Mouse (Mus musculus): ENCODE data around the gene Wwox. TPM values are rescaled to one million over a fixed set of nuclear protein-coding genes. Genes with fewer than 3 reads are reported as not detected.

Gene Wwox
- polyA plus RNA-seq, 1 experiment from 2014 or later: 13.8 TPM

- no peaks in the 10 kb centered on the region for H3K4me1 ChIP-seq (ENCODE audit: control insufficient read depth, insufficient read depth, low read length)
- ATAC-seq (ENCODE audit: low read depth): no peak
- no peak overlapping the region for H3K4me2 ChIP-seq (ENCODE audit: low read depth, low read length)
- H3K4me3 ChIP-seq (ENCODE audit: low read depth, low read length): no peak overlapping the region
- no peak overlapping the region for H3K9ac ChIP-seq (replicated peaks; ENCODE audit: low read depth, low read length)
- no peaks in the 10 kb centered on the region for H3K9me3 ChIP-seq (ENCODE audit: control insufficient read depth, low read length)
- no peaks in the 10 kb centered on the region for H3K27me3 ChIP-seq (ENCODE audit: control insufficient read depth, insufficient read depth, low read length)
- WGBS: 49% methylated on average over 7 of the region's 7 CpGs
- no peak overlapping the region for H3K27ac ChIP-seq (ENCODE audit: low read depth, low read length)
- no peaks in the 10 kb centered on the region for H3K36me3 ChIP-seq (ENCODE audit: control insufficient read depth, insufficient read depth, low read length)
Observed at GRCm38 (mm10) chr8:115078296-115078695, 638.8 kb downstream of the Wwox start.

GRCm38 (mm10) chr8:115081302-115082207 is 642.1 kb downstream of the Wwox start:
- WGBS: 66% methylated on average over 7 of the region's 7 CpGs
- H3K27ac ChIP-seq (ENCODE audit: low read depth, low read length): no peak overlapping the region
- H3K27me3 ChIP-seq (ENCODE audit: control insufficient read depth, insufficient read depth, low read length): no peaks in the 10 kb centered on the region
- no peaks in the 10 kb centered on the region for H3K9me3 ChIP-seq (ENCODE audit: control insufficient read depth, low read length)
- H3K4me2 ChIP-seq (ENCODE audit: low read depth, low read length): no peak overlapping the region
- H3K36me3 ChIP-seq (ENCODE audit: control insufficient read depth, insufficient read depth, low read length): no peaks in the 10 kb centered on the region
- H3K9ac ChIP-seq (replicated peaks; ENCODE audit: low read depth, low read length): no peak overlapping the region
- no peak for ATAC-seq (ENCODE audit: low read depth)
- no peak overlapping the region for H3K4me3 ChIP-seq (ENCODE audit: low read depth, low read length)
- H3K4me1 ChIP-seq (ENCODE audit: control insufficient read depth, insufficient read depth, low read length): no peaks in the 10 kb centered on the region

- Histone ChIP-seq H3K4me1 (ENCODE audit: control insufficient read depth, insufficient read depth, low read length) (no peaks in the 10 kb centered on the region), H3K27ac (ENCODE audit: low read depth, low read length) (no peak overlapping the region), H3K4me2 (ENCODE audit: low read depth, low read length) (no peak overlapping the region), H3K36me3 (ENCODE audit: control insufficient read depth, insufficient read depth, low read length) (no peaks in the 10 kb centered on the region), H3K9ac (replicated peaks; ENCODE audit: low read depth, low read length) (no peak overlapping the region), H3K9me3 (ENCODE audit: control insufficient read depth, low read length) (no peaks in the 10 kb centered on the region), H3K27me3 (ENCODE audit: control insufficient read depth, insufficient read depth, low read length) (no peaks in the 10 kb centered on the region), H3K4me3 (ENCODE audit: low read depth, low read length) (no peak overlapping the region)
- ATAC-seq (ENCODE audit: low read depth): no peak
Observed at GRCm38 (mm10) chr8:115088162-115088561, 648.7 kb downstream of the Wwox start.

DNA sequence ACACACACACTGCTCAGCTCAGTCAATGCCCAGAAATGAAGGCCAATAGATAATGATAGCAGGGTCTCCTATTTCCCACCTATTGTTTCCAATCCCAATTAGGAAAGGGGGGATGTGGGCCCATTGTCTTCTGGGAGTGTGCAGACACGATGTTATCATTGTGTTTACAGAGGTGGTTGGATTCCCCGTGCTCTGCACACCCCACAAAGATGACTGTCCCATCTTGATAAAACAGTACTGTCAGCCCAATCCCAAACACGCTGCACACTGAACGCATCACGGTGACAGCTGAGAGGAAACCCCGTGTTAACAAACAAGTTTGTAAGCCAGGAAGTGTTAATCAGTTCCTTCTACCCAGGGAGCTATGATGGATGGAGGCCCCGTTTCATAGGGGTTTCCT is 650.3 kb downstream of the Wwox start:
- 79% methylated on average over 7 of the region's 7 CpGs for WGBS
- no peaks in the 10 kb centered on the region for H3K9me3 ChIP-seq (ENCODE audit: control insufficient read depth, low read length)
- H3K27ac ChIP-seq (ENCODE audit: low read depth, low read length): no peak overlapping the region
- no peak overlapping the region for H3K4me2 ChIP-seq (ENCODE audit: low read depth, low read length)
- H3K36me3 ChIP-seq (ENCODE audit: control insufficient read depth, insufficient read depth, low read length): no peaks in the 10 kb centered on the region
- no peaks in the 10 kb centered on the region for H3K27me3 ChIP-seq (ENCODE audit: control insufficient read depth, insufficient read depth, low read length)
- no peaks in the 10 kb centered on the region for H3K4me1 ChIP-seq (ENCODE audit: control insufficient read depth, insufficient read depth, low read length)
- H3K9ac ChIP-seq (replicated peaks; ENCODE audit: low read depth, low read length): no peak overlapping the region
- no peak overlapping the region for H3K4me3 ChIP-seq (ENCODE audit: low read depth, low read length)
- ATAC-seq (ENCODE audit: low read depth): no peak

DNA sequence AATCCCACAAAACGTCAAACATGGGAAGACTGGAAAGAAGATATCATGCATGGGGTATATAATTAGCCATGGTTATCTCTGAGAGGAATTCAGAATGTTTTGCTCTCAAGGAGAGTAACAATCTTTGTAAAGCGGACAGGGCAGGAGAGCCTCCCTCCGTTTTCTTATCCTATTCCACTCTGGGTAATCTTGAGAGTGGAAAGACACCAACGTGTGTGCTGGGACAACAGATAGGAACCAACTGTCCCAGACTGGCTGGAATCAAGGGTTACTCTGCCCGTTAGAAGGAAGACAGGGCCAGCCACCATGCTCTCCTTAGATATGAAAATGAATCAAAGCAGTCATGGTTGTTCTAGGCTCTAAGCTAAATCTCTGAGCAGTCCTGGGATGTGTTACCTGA is 650.7 kb downstream of the Wwox start:
- H3K4me3 ChIP-seq (ENCODE audit: low read depth, low read length): no peak overlapping the region
- H3K27me3 ChIP-seq (ENCODE audit: control insufficient read depth, insufficient read depth, low read length): no peaks in the 10 kb centered on the region
- no peak for ATAC-seq (ENCODE audit: low read depth)
- H3K4me1 ChIP-seq (ENCODE audit: control insufficient read depth, insufficient read depth, low read length): no peaks in the 10 kb centered on the region
- H3K27ac ChIP-seq (ENCODE audit: low read depth, low read length): no peak overlapping the region
- H3K9me3 ChIP-seq (ENCODE audit: control insufficient read depth, low read length): no peaks in the 10 kb centered on the region
- 88% methylated on average over 5 of the region's 5 CpGs for WGBS
- H3K4me2 ChIP-seq (ENCODE audit: low read depth, low read length): no peak overlapping the region
- H3K36me3 ChIP-seq (ENCODE audit: control insufficient read depth, insufficient read depth, low read length): no peaks in the 10 kb centered on the region
- no peak overlapping the region for H3K9ac ChIP-seq (replicated peaks; ENCODE audit: low read depth, low read length)

DNA sequence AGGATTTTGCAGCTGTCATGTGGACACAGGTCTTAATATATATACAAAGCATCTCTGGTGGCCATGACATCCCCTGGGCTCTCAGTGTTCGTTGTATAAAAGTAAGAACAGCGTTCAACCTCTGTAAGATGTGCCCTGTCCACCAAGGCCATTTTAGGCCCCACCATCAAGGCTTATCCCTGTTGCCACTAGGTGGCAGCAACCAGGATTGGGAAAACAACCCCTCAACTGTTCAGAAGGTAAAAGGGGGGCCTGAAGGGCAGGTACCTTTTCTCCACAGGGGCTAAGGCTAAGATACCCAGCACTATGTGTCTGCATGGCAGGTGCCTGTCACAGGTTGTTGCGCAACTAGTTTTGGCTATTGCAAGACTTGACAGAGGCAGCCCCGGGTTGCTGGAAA is 656.1 kb downstream of the Wwox start:
- Histone ChIP-seq H3K4me2 (ENCODE audit: low read depth, low read length) (no peak overlapping the region), H3K27ac (ENCODE audit: low read depth, low read length) (no peak overlapping the region), H3K9ac (replicated peaks; ENCODE audit: low read depth, low read length) (no peak overlapping the region), H3K9me3 (ENCODE audit: control insufficient read depth, low read length) (no peaks in the 10 kb centered on the region), H3K4me3 (ENCODE audit: low read depth, low read length) (no peak overlapping the region), H3K4me1 (ENCODE audit: control insufficient read depth, insufficient read depth, low read length) (no peaks in the 10 kb centered on the region), H3K36me3 (ENCODE audit: control insufficient read depth, insufficient read depth, low read length) (no peaks in the 10 kb centered on the region), H3K27me3 (ENCODE audit: control insufficient read depth, insufficient read depth, low read length) (no peaks in the 10 kb centered on the region)
- 84% methylated on average over 4 of the region's 4 CpGs for WGBS
- no peak for ATAC-seq (ENCODE audit: low read depth)

DNA sequence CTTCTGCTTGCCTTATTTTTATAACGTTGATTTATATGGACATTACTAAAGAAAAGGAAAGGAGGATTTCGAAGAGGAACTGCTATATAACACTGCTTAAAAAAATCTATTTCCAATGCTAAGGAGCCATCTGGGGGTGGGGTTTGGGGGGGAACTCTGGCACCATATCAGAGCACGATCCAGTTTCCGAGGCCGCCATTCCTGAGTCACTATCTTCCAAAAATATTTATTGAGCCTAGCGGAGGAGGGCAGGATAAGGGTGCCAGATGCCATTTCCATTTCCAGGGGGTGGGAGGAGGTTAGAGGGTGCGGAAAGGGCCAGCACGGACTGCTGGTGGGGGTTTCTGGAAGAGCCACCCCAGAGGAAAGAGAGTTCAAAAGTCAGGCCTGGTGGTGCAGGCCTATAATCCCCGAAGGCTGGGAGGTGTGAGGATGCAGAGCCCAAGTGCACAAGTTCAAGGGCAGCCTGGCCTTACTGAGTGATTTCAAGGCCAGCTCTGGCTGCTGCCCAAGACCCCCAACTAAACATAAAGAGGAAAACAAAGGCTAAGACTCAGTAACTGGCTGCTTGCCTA is 658.6 kb downstream of the Wwox start:
- H3K4me2 ChIP-seq (ENCODE audit: low read depth, low read length): no peak overlapping the region
- no peaks in the 10 kb centered on the region for H3K4me1 ChIP-seq (ENCODE audit: control insufficient read depth, insufficient read depth, low read length)
- H3K4me3 ChIP-seq (ENCODE audit: low read depth, low read length): no peak overlapping the region
- no peak overlapping the region for H3K9ac ChIP-seq (replicated peaks; ENCODE audit: low read depth, low read length)
- no peaks in the 10 kb centered on the region for H3K9me3 ChIP-seq (ENCODE audit: control insufficient read depth, low read length)
- H3K36me3 ChIP-seq (ENCODE audit: control insufficient read depth, insufficient read depth, low read length): no peaks in the 10 kb centered on the region
- H3K27me3 ChIP-seq (ENCODE audit: control insufficient read depth, insufficient read depth, low read length): no peaks in the 10 kb centered on the region
- no peak for ATAC-seq (ENCODE audit: low read depth)
- 74% methylated on average over 9 of the region's 9 CpGs for WGBS
- H3K27ac ChIP-seq (ENCODE audit: low read depth, low read length): no peak overlapping the region

DNA sequence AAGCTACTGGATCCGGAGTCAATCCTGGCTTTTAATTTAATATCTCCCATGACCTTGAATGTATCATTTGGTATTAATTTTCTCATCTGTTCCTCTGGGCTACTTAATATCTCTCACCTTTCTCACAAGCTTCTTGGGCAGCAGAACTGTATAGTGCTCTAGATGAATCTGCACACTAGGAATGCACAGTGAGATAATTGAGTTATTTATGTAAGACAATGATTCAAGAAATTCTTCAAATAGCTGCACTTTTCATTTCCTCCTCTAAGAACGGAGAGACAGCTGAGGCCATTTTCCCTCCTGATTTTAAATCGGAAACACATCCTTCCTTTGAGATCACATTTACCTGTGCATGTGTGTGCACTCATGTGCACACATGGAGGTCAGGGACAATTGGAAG is 669.9 kb downstream of the Wwox start:
- no peak overlapping the region for H3K4me3 ChIP-seq (ENCODE audit: low read depth, low read length)
- H3K27ac ChIP-seq (ENCODE audit: low read depth, low read length): no peak overlapping the region
- H3K4me1 ChIP-seq (ENCODE audit: control insufficient read depth, insufficient read depth, low read length): peaks cover 4% of the 10 kb centered on the region; the same call in 1 of the 2 replicates
- H3K9ac ChIP-seq (replicated peaks; ENCODE audit: low read depth, low read length): no peak overlapping the region
- no peaks in the 10 kb centered on the region for H3K27me3 ChIP-seq (ENCODE audit: control insufficient read depth, insufficient read depth, low read length)
- no peaks in the 10 kb centered on the region for H3K9me3 ChIP-seq (ENCODE audit: control insufficient read depth, low read length)
- ATAC-seq (ENCODE audit: low read depth): no peak
- no peaks in the 10 kb centered on the region for H3K36me3 ChIP-seq (ENCODE audit: control insufficient read depth, insufficient read depth, low read length)
- 72% methylated on average over 3 of the region's 3 CpGs for WGBS
- H3K4me2 ChIP-seq (ENCODE audit: low read depth, low read length): no peak overlapping the region

GRCm38 (mm10) chr8:115110423-115110822 is 671.0 kb downstream of the Wwox start:
- peaks cover 9% of the 10 kb centered on the region; the same call in 1 of the 2 replicates for H3K4me1 ChIP-seq (ENCODE audit: control insufficient read depth, insufficient read depth, low read length)
- no peaks in the 10 kb centered on the region for H3K36me3 ChIP-seq (ENCODE audit: control insufficient read depth, insufficient read depth, low read length)
- no peaks in the 10 kb centered on the region for H3K27me3 ChIP-seq (ENCODE audit: control insufficient read depth, insufficient read depth, low read length)
- H3K27ac ChIP-seq (ENCODE audit: low read depth, low read length): no peak overlapping the region
- no peak overlapping the region for H3K4me2 ChIP-seq (ENCODE audit: low read depth, low read length)
- no peaks in the 10 kb centered on the region for H3K9me3 ChIP-seq (ENCODE audit: control insufficient read depth, low read length)
- no peak overlapping the region for H3K9ac ChIP-seq (replicated peaks; ENCODE audit: low read depth, low read length)
- no peak overlapping the region for H3K4me3 ChIP-seq (ENCODE audit: low read depth, low read length)
- no peak for ATAC-seq (ENCODE audit: low read depth)
- WGBS: 85% methylated on average over 9 of the region's 9 CpGs

All from neural tube, embryonic 14.5 days (tissue).